ENCODE assay signal across 12 mouse cellular contexts in genomic region chr11:103223444-103223843, GRCm38 (mm10). TPM values are rescaled to one million over a fixed set of nuclear protein-coding genes. Genes with fewer than 3 reads are reported as not detected.
A peak's percentile ranks its signal among the peaks of the same experiment; 100 is the strongest.
DNase-seq lines count a peak whose midpoint lies in the region; ATAC-seq and TF ChIP-seq lines count a peak whose summit lies in the region.
"Had no signal": no experiment of that assay in that cellular context is flagged by ENCODE, and none has a peak within 500 bp of the region (broad histone marks: within the 10 kb centered on the region; RNA-seq: fewer than 3 reads in every experiment).

No protein-coding gene starts in this region.

- TF ChIP-seq EP300 in lung, postnatal 0 days (IDR thresholded peaks at IDR 0.05): no peak

- ATAC-seq in lung, postnatal 0 days: peak; percentile 34

- no peaks in the 10 kb centered on the region for H3K27me3 ChIP-seq in kidney, adult 2 months (replicated peaks; ENCODE audit: control insufficient read depth, insufficient read depth, low read length)
- 0 out of 2 replicates have a peak, but pooled peaks cover 3% of the 10 kb centered on the region for H3K27me3 ChIP-seq in lung, postnatal 0 days (replicated peaks; ENCODE audit: insufficient read depth, low read length)
- H3K27me3 ChIP-seq: embryonic facial prominence, embryonic 15.5 days had no signal

- no peaks in the 10 kb centered on the region; the same call in none of the 2 replicates for H3K36me3 ChIP-seq in kidney, adult 2 months (ENCODE audit: control insufficient read depth, insufficient read depth, low read length)
- peaks cover 24% of the 10 kb centered on the region for H3K36me3 ChIP-seq in lung, postnatal 0 days (ENCODE audit: insufficient read depth, low read length)

- H3K9ac ChIP-seq in lung, postnatal 0 days (replicated peaks; ENCODE audit: low read depth): no peak overlapping the region
- H3K9ac ChIP-seq: embryonic facial prominence, embryonic 15.5 days; hindbrain, embryonic 14.5 days; liver, embryonic 13.5 days had no signal

- no peaks in the 10 kb centered on the region for H3K9me3 ChIP-seq in lung, postnatal 0 days (ENCODE audit: low read length)
- H3K9me3 ChIP-seq: embryonic facial prominence, embryonic 15.5 days; G1E; liver, embryonic 13.5 days had no signal

- no peak overlapping the region for H3K4me2 ChIP-seq in lung, postnatal 0 days (replicated peaks; ENCODE audit: low read depth, low read length)
- H3K4me2 ChIP-seq: embryonic facial prominence, embryonic 15.5 days; hindbrain, embryonic 14.5 days; liver, embryonic 13.5 days had no signal

- DNase-seq in kidney, adult 2 months: peak; percentile 67
- no peak for DNase-seq in kidney, postnatal 4 days
- no peak for DNase-seq in lung, postnatal 0 days (ENCODE audit: low spot score)
- DNase-seq in lung, postnatal 10 days: no peak
- peak; percentile 51 to 67 for DNase-seq in left cerebral cortex, postnatal 14 days (ENCODE audit: low spot score in 2 of 2)
- DNase-seq in embryo, embryonic 10.5 days (ENCODE audit: low spot score): no peak
- DNase-seq in neural tube, embryonic 10.5 days (ENCODE audit: extremely low spot score, low spot score): no peak
- DNase-seq: liver, embryonic 13.5 days had no signal

- intact Hi-C loops in left cerebral cortex, postnatal 14 days (cut with DNase I): no loop called here

- H3K4me1 ChIP-seq in kidney, adult 2 months (ENCODE audit: control insufficient read depth, insufficient read depth, low read length): peaks cover 18% of the 10 kb centered on the region
- H3K4me1 ChIP-seq in lung, postnatal 0 days (ENCODE audit: insufficient read depth, low read depth, low read length): peaks cover under 1% of the 10 kb centered on the region; the same call in 1 of the 2 replicates

- H3K27ac ChIP-seq in kidney, adult 2 months (ENCODE audit: insufficient read depth, low read depth, low read length): peak overlapping the region; percentile 75
- no peak overlapping the region for H3K27ac ChIP-seq in lung, postnatal 0 days (ENCODE audit: low read length)
- H3K27ac ChIP-seq: embryonic facial prominence, embryonic 15.5 days; hindbrain, embryonic 14.5 days; liver, embryonic 13.5 days had no signal

- 66% methylated on average over 10 of the region's 10 CpGs for WGBS in kidney, adult 2 months
- 73% methylated on average over 10 of the region's 10 CpGs for WGBS in lung, postnatal 0 days

- no peak for TF ChIP-seq CTCF in kidney, adult 2 months (conservative IDR thresholded peaks at IDR 0.05; ENCODE audit: insufficient read depth, insufficient read length, low read depth, low read length)
- no peak for TF ChIP-seq CTCF in lung, postnatal 0 days (IDR thresholded peaks at IDR 0.05)

- TF ChIP-seq POLR2A in kidney, adult 2 months (IDR thresholded peaks at IDR 0.05; ENCODE audit: low read depth, low read length): no peak

- H3K4me3 ChIP-seq in kidney, adult 2 months (ENCODE audit: insufficient read depth, low read depth, low read length): no peak overlapping the region
- H3K4me3 ChIP-seq in lung, postnatal 0 days (ENCODE audit: low read depth, low read length): no peak overlapping the region
- H3K4me3 ChIP-seq: embryonic facial prominence, embryonic 15.5 days; liver, embryonic 13.5 days had no signal

RNA-seq across cellular contexts. Expression of gene Spata32, which starts 5.2 kb away (rescaled TPM):
- not detected in 2 replicates for polyA plus RNA-seq in kidney, adult 2 months (2012; rRNA removed)
- not detected in 2 replicates for polyA plus RNA-seq in lung, postnatal 0 days (2015; fragmentation: Nextera tagmentation; extraction: Ambion mirVana)
- 1 to 10 TPM; 1.0 to 1.2 TPM for total RNA-seq in left cerebral cortex, postnatal 14 days (2021)
- total RNA-seq: gastrocnemius, postnatal 10 days had no signal
- polyA plus RNA-seq: embryonic facial prominence, embryonic 15.5 days; G1E; liver, embryonic 13.5 days had no signal

RNA-seq across cellular contexts. Expression of gene 1700023F06Rik, which starts 15.1 kb away (rescaled TPM):
- 0.09 and 0.22 TPM in 2 replicates for polyA plus RNA-seq in kidney, adult 2 months (2012; rRNA removed)
- 0.38 and 0.44 TPM in 2 replicates for polyA plus RNA-seq in lung, postnatal 0 days (2015; fragmentation: Nextera tagmentation; extraction: Ambion mirVana)
- total RNA-seq in left cerebral cortex, postnatal 14 days (2021): 1 to 10 TPM; 2.3 TPM
- total RNA-seq: G1E; gastrocnemius, postnatal 10 days had no signal
- polyA plus RNA-seq: G1E; liver, embryonic 13.5 days had no signal

RNA-seq across cellular contexts. Expression of gene Map3k14, which starts 43.8 kb away (rescaled TPM):
- polyA plus RNA-seq in kidney, adult 2 months (2012; rRNA removed): 8.0 and 8.6 TPM in 2 replicates
- polyA plus RNA-seq in lung, postnatal 0 days (2015; fragmentation: Nextera tagmentation; extraction: Ambion mirVana): 2.6 and 4.0 TPM in 2 replicates
- total RNA-seq in left cerebral cortex, postnatal 14 days (2021): 1 to 10 TPM; 2.6 to 3.8 TPM

RNA-seq across cellular contexts. Expression of gene Fmnl1, which starts 52.5 kb away (rescaled TPM):
- polyA plus RNA-seq in kidney, adult 2 months (2012; rRNA removed): 32.7 and 35.5 TPM in 2 replicates
- 4.1 and 4.9 TPM in 2 replicates for polyA plus RNA-seq in lung, postnatal 0 days (2015; fragmentation: Nextera tagmentation; extraction: Ambion mirVana)
- 100 to 1,000 TPM; 132 to 143 TPM for total RNA-seq in left cerebral cortex, postnatal 14 days (2021)
- total RNA-seq: G1E had no signal

Comparison
In these comparisons a context has a peak if more than half of its experiments do, and no peak if none do; other contexts are left out.
1. DNase-seq: peak in kidney, adult 2 months (single experiment) and left cerebral cortex, postnatal 14 days (2 of 2); none in kidney, postnatal 4 days (0 of 2), lung, postnatal 0 days (single experiment), lung, postnatal 10 days (single experiment), embryo, embryonic 10.5 days (single experiment) and neural tube, embryonic 10.5 days (single experiment).